Mouse (Mus musculus) layer of hippocampus, adult 8-10 months (tissue): ENCODE measurements around the gene Dnah7a. TPM values are rescaled to one million over a fixed set of nuclear protein-coding genes. Genes with fewer than 3 reads are reported as not detected.
"Not testable (repeated sequence)": the region's sequence is repeated elsewhere in the genome, so short reads cannot be mapped to it uniquely, and the experiment has no call there.

Experiments
- DNase-seq, 2 experiments: peaks; one replicate each; pipeline ENCODE4 v3.0.0; 2022; ENCODE audit warnings: low spot score in 2 of 2
- total RNA-seq, 4 experiments: library from RNA; stranded (reverse); gene quantifications; 2 replicates each; pipeline ENCODE4 v1.2.4; 2022

Dnah7a gene
- total RNA-seq, 4 experiments from 2014 or later: 3.9 to 5.5 (median 5.0) TPM

DNA sequence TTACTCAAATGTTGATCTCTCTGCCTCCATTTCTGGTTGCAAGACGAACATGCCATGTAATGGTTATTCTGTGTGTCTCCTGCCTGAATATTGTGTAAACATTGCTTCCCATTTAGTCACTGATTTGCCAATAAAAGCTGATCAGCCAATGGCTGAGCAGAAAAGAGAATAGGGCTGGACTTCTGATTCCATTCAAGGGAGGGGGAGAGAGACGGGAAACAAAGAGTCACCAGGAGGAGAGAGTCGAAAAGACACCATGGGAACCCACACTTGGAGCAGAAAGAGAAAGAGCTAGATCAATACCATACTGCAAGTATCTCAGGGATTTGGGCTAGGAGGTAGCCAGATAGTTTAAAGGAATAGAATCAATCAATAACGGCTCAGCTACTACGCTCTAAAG is 3.0 kb upstream of the Dnah7a start:
- not testable (repeated sequence) for DNase-seq

DNA sequence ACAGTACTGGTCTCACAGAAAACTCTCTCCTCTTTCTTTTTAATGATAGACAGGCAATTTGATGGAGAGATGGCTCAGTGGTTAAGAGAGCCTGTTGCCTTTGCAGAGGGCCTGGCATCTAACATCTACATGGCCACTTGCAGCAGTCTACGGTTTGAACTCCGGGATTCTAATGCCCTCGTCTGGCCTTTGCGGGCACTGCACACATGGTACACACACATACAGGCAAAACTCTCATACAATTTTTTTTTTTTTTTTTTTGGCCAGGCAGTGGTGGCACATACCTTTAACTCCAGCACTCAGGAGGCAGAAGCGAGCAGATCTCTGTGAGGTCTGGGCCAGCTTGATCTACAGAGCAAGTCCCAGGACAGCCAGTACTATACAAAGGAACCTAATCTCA is 2.4 kb downstream of the Dnah7a start:
- DNase-seq: no peak

DNA sequence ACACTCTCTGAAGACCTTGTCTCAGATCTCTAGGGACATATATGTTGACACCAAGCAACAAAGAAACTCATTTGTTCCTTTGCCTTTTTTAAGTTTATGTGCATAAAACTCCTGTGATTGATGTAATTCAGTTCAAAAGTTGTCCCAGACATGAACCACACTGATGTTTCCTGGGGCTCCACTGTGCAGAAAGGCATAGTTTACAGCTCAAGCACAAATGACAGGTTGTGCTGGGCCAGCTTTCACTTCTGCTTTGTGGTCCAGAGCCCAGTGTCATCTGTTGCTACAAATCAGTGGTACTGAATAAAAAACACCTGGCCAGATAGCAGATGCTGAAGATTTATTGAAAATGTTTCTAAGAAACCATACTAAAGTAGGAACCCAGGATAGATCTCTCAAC is 42.3 kb downstream of the Dnah7a start:
- not testable (repeated sequence) for DNase-seq

DNA sequence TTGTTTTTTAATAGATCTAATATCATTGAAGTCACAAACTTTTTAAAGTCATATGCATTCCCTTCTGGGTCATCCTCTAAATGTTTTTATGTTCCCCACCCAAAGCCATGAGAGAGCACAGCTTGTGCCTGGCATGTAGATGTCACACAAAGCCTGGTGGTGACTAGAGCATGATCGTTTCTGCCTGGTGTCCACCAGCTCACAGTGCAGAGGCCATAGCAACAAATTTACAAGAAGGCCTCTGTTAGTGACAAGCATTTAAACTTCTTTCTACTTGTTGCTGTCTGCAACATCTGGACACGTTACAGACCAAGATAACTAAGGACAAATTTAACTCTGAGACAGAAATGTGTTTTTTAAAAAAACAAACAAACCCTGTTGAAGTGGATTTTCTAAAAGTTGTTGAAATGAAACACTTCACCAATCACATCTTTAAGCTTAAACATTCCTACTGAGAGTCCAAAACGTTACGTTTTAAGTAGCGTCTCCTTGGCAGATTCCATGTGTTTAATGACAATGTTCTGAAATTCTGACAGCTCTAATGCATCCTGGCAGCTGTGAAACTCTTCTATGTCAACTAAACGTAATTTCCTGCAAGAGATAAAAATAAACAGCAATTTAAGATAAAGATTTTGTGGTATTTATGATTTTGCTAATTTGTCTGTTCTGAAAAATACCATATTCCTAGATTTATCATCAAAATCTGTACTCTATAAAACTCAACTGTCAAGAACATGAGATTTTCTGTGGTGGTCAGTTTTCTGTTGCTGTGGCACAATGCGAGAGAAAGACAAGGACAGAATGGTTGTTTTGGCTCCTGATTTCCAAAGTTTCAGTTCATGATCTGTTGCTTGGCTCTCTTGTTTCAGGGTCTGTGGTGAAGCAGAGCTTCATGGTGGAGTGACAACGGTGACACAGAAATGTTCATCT is 66.5 kb downstream of the Dnah7a start:
- DNase-seq: no peak

DNA sequence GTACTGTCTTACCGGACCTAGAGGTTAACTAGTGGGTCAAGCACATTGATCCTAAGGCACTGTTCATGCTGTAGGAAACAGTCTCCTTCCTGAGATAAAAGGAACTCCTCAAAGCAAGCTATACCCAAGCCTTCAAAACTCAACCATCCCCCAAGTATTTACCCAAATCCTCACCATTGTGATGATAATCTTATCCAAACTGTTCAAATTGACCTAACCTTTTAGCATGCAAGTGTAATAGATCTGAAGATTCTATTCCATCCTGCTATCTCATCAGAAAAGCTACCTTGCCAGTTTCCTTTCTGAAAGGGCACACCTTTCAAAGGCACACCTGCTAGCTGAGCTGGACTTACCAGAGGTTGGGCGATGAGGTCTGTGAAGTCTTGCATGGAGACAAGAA is 70.9 kb downstream of the Dnah7a start:
- DNase-seq: not testable (repeated sequence)

DNA sequence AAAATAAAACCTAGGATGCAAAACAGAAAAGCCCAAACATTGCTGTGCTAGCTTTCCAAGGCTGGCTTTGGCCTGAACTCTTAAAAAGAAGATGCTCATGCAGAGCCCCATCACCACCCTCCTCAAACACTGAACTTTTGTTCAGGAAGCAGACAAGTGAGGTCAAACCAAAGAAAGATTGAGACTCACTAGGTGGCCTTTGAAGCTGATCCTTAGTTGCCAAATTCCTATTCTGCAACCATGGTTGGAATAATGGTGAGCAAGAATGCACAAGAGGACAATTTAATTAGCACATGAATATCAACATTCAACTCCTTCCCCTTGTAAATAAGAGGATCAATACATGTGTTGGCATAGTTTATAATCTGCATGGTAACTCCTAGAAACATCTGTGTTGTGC is 74.5 kb downstream of the Dnah7a start:
- DNase-seq: not testable (repeated sequence)

DNA sequence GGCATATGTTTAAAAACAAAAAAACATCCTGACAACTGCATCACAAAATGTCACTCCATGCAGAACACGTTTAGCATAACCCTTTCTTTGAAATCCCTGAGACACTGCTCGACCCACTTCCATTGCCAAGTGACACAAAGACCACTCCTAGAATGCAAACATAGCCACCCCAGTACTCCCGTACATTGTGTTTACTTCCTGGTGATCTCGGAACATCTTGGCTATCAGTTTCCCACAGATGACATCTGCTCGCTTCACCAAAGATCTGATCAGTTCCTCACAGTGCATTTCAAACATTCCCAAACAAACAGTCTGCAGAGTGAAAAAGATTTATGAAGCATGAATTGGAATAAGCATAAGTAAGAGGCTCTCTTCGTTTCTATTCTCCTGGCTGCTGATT is 76.6 kb downstream of the Dnah7a start:
- DNase-seq: no peak

DNA sequence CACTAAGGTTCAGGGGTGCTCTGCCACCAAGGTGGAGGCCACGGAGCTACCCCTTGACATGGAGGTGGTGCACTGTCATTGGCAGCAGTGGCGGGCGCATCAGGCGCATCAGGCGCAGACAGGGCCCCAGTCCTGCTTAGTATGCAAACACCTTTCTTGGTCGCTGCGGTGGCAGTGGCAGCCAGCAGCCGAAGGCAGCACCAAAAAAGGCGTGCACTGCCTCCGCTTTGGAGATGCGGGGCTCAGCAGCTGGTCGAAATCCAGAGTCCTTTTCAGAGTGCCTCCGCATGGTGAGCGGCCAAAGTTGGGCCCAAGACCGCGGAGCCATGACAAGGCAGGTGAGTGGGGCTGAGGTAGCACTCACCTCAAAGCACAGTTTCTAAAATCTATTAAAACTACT is 93.1 kb downstream of the Dnah7a start:
- no peak for DNase-seq

DNA sequence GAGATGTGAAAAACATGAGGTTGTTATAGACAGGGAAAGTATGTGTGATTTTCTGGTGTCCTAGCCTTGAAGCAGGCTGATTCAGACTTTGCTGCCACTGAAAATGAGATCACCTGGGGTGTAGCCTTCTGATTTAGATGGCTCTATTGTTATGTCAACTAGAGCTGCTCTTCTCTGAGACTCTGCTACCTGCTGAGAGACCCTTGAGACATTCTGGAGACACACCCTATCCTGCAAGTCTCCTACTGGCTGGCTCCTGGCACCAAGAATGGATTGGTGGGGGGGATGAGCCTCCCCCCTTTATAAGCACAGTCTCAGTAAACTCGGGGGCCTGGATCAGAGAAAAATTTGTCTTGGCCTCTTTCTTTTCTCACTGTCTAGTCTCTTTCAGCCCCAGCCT is 125.3 kb downstream of the Dnah7a start:
- not testable (repeated sequence) for DNase-seq

DNA sequence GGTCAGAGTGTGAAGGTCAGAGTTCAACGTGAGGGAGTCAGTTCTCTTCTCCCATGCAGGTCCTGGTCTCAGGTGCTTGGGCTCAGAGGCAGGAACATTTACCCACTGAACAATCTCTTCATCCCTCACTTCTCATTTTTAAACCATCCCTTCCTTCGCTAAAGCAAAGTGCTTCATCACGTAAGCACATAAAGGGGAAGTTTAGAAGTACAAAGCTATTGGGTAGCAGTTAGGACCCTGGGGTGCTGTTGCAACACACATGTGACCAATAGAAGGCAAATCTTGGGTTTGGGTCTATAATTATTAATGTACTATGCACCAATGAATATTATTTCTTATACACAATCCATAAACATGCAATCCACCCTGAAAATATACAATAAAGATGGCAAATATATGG is 148.7 kb downstream of the Dnah7a start:
- not testable (repeated sequence) for DNase-seq

DNA sequence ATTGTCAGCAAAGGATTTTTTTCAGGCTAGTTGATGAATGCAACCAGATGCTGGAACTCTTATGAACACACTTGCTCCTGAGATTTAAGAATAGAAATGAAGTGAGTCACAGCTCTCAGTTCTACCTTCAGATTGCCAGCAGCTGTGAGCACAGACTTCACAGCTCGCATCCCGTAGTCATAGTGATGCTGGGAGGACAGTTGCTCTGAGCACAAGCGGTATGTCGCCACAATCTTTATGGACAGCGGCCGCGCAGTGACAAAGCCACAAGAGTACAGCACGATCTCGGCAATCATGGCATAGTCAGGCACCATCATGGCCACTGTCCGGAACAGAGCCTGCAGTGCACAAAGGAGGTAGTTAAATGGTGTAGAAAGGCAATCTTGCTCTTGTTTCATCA is 159.6 kb downstream of the Dnah7a start:
- peak; percentile 16 to 29 for DNase-seq

DNA sequence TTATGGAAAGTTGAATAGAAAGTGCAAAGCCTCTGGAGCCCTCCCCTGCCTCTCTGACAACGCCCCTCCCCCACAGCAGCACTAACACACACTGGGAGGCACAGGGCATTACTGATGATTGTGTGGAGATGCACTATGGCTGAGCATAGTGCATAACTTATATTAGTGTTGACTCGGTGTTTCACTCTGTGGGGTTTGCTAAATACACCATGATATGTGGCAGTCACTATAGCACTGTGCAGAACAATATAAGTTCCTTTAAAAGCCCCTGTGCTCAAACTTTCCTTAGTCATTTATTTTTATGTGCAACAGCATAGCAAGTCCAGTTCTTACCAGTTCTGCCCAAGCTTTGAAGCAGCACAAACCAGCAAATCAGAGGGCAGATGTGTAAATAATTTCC is 168.2 kb downstream of the Dnah7a start:
- not testable (repeated sequence) for DNase-seq

DNA sequence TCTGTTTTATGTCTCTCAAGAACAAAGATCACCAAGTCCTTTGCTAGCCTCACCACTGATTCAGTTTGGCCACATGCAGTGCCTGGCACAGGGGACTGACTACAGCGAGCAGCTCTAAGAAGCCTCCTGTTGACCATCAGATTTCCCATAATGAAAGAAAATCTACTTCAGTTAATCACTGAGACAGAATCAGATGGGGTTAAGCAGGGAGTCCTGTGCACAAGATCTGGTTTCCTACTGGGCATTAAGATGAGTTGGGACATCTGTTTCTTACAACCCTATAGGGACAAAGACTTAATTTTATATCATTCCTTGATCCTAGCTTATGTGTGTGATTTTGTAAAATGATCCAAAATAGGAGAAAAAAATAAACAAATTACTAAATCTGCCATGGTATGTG is 171.8 kb downstream of the Dnah7a start:
- not testable (repeated sequence) for DNase-seq

DNA sequence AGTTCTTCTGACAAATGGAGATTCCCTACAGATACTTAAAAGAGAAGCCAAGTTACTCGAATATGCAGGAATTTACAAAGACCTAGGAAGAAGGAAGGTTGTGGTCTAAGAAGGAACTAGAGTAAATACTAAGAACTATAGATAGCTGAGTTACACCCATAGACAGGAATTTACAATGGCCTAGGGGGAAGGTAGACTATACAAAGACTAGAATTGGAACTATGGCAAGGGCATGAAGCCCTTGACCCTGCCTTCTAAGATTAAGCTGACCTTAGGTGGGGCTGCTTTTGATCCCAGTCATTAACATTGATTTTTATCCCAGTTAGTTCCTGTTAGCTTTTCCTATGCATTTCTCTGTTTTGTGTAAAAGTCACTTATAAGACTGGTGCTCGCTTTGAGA is 180.6 kb downstream of the Dnah7a start:
- DNase-seq: not testable (repeated sequence)

DNA sequence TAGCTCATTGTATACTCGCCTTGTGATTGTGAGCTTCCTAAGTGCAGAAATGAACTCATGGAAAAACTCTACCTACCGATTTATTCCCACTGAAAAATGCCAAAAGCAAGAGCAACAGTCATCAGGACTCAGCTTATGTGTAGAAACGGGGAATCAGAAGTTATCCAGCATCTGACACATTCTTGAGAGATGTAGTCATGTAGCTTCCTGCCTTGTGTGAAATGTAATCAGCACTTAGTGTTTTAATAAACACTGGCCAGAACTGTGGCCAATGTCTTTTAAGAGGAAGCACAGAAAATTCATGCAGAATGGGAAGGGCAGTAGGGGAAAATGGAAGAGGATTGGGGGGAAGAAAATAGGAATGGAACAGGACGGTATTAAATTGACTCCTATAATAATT is 232.9 kb downstream of the Dnah7a start:
- no peak for DNase-seq

DNA sequence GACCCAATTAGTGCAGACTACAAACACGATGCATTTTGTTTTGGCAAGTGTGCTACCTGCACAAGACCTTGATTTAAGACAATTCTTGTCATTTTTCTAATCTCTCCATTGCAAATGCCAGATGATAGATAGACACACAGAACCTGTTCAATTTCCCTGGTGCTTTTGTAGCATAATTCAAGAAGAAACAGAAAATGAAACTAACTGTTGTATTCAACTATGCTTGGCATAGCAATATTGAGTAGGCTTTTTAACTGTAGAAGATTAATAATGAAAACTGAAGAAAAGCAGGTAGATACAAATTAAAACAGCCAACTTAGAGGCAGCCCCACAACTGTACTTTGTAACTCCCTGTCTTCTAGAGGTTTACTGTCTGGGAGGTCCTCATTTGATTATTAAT is 234.5 kb downstream of the Dnah7a start:
- DNase-seq: not testable (repeated sequence)

DNA sequence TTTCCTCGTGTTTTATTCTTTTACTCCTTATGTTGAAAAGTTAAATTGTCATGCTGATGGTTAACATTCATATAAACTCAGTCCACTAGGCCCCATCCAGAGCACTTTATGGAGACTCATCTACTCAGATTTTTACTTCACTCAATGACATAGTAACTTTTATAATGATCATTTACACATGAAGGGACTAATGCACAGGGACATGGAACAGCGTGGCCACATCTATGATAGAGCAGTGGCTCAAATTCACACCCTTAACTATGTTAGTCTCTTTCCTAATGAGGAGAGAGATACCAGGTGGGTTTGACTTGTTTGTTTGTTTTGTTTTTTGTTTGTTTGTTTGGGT is 239.3 kb downstream of the Dnah7a start:
- DNase-seq: no peak

DNA sequence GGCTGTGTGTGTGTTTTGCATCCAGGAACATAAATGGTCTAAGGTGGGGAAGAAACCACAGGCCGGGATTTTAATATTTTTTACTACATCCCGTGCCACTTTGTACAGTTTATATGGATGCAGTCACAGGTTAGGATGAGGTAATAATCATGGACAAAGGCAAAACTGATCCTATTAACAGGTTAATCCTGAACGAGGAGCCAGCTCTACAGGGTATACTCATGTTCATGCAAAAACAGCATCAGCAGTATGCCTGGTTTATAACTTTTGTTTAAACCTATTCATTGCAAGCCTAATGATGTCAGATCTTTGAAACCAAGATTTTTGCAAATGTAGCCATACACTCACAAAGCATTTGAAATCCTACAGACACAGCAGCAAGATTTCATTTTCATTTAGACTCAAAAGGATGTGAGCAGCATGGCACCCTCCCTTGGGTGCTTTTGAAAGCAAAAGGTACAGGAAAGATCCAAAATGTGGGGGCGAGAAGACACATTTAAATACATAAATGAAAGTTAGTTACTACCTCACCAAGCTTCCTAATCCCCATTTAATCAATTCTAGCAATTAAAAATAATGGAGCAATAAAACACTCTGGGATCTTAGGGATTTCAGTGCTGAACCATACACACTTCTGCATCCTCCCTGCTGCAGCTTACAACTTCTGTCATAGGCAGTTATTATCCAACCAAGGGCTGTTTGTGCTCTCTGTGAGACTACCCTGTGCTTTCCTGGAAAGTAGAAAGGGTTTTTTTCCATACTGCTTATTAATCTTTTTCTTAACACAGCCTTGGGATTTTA is 239.9 kb downstream of the Dnah7a start:
- DNase-seq: not testable (repeated sequence)

DNA sequence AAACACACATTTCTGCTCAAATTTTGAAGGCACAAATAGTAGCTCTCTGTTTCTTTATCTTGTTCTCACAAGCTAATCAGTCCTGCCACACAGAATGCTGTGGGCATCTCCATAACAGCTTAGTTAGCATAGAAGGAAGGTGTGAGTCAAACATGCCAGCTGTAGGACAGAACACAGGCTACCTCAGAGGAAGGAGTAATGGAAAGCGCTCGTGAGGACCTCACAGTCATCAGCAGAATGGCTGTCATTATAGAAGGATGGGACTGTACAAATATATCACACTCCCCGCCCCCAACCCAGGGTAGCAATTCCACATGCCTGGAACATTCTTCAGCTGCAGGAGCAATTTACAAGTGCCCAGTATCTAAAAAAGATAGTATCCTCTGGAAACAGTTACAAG is 267.4 kb downstream of the Dnah7a start:
- not testable (repeated sequence) for DNase-seq

DNA sequence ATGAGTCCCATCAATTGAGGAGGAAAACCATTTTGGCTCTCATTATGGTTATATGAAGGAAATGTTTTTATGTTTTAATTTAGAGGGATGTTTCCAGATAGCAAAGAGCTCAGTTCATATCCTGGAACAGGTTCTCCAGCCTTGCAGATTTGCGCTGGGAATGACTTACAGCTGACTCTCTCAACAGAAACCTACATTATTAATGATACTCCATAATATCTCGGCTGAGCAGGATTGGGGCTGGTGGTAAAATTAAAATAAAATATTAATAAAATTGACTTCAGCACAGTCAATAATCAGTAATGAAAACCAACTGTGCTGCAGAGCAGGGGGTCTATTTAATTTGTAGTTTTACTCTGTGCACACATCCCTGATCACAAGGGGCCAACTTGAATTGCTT is 274.2 kb downstream of the Dnah7a start:
- DNase-seq: not testable (repeated sequence)

DNA sequence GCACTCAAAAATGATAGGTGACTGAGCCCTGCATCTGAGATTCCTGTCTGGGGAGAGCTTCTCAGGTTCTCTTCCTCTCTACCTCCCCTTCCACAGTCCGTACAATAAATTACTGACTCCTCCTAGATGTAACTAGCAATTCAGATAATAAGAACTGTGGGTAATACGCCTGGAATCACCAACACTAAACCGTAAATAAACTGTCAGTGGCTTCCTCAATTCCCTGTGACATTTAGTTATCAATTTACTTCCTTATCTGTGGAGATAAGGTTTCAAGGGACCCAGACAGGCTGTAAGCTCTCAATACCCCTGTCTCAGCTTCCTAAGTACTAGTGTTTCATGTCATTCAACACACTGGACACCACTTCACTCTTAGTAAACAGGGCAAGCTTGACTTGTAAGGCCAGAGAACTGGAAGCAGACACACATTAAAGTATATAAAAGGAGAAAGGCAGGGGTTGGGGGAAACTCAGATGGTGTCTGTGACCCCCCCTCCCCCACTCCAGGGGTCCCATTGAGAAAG is 300.7 kb downstream of the Dnah7a start:
- no peak for DNase-seq
